ENCODE assay signal across 7 mouse cellular contexts in genomic region chr9:41156006-41156719, GRCm38 (mm10). TPM values are rescaled to one million over a fixed set of nuclear protein-coding genes. Genes with fewer than 3 reads are reported as not detected.
DNase-seq lines count a peak whose midpoint lies in the region; ATAC-seq and TF ChIP-seq lines count a peak whose summit lies in the region.

No protein-coding gene starts in this region.

- no peak for TF ChIP-seq CTCF in cortical plate, adult 2 months (IDR thresholded peaks at IDR 0.05; ENCODE audit: extremely low read depth, insufficient read depth, low read length)
- TF ChIP-seq CTCF in intestine, postnatal 0 days (IDR thresholded peaks at IDR 0.05; ENCODE audit: low read depth): no peak

- H3K27ac ChIP-seq in lung, embryonic 15.5 days: no peak overlapping the region
- no peak overlapping the region for H3K27ac ChIP-seq in cortical plate, adult 2 months (ENCODE audit: insufficient read depth, low read length)
- H3K27ac ChIP-seq in intestine, postnatal 0 days (ENCODE audit: low read depth, low read length): no peak overlapping the region

- no peak for TF ChIP-seq POLR2A in cortical plate, adult 2 months (IDR thresholded peaks at IDR 0.05; ENCODE audit: extremely low read depth, insufficient read depth, low read length)

- peak overlapping the region; percentile 83 for H3K4me2 ChIP-seq in lung, embryonic 15.5 days
- H3K4me2 ChIP-seq in intestine, postnatal 0 days (replicated peaks; ENCODE audit: low read depth): peak overlapping the region; percentile 91

- H3K4me1 ChIP-seq in lung, embryonic 15.5 days: peaks cover 21% of the 10 kb centered on the region
- H3K4me1 ChIP-seq in cortical plate, adult 2 months (ENCODE audit: control insufficient read depth, insufficient read depth, low read length): peaks cover 1% of the 10 kb centered on the region; the same call in 1 of the 2 replicates
- peaks cover 6% of the 10 kb centered on the region; the same call in 1 of the 2 replicates for H3K4me1 ChIP-seq in intestine, postnatal 0 days (replicated peaks; ENCODE audit: control insufficient read depth, insufficient read depth, low read length)

- peak overlapping the region; percentile 51; the same call in 1 of the 2 replicates for H3K9ac ChIP-seq in lung, embryonic 15.5 days
- peak overlapping the region; percentile 61 for H3K9ac ChIP-seq in intestine, postnatal 0 days (ENCODE audit: low read depth, low read length)

- H3K9me3 ChIP-seq in lung, embryonic 15.5 days: no peaks in the 10 kb centered on the region
- H3K9me3 ChIP-seq in intestine, postnatal 0 days (ENCODE audit: control insufficient read depth): no peaks in the 10 kb centered on the region

- ATAC-seq in lung, embryonic 15.5 days (ENCODE audit: borderline replicate concordance, extremely low read depth, low FRiP score, low TSS enrichment): no peak
- no peak for ATAC-seq in intestine, postnatal 0 days
- ATAC-seq in frontal cortex, adult (ENCODE audit: low TSS enrichment): no peak

- no peak for DNase-seq in lung, postnatal 10 days
- peak; percentile 19 for DNase-seq in retina, postnatal 1 day
- DNase-seq in right cerebral cortex, postnatal 14 days: no peak

- WGBS in lung, embryonic 15.5 days: 22% methylated on average over 19 of the region's 20 CpGs
- 33% methylated on average over 20 of the region's 20 CpGs for WGBS in intestine, postnatal 0 days

- peak overlapping the region; percentile 66 for H3K4me3 ChIP-seq in lung, embryonic 15.5 days
- H3K4me3 ChIP-seq in cortical plate, adult 2 months (ENCODE audit: insufficient read depth, low read length): peak overlapping the region; percentile 86
- peak overlapping the region; percentile 84 for H3K4me3 ChIP-seq in intestine, postnatal 0 days (ENCODE audit: low read depth, low read length)

- peaks cover 19% of the 10 kb centered on the region; the same call in 1 of the 2 replicates for H3K27me3 ChIP-seq in lung, embryonic 15.5 days
- no peaks in the 10 kb centered on the region; the same call in 1 of the 2 replicates for H3K27me3 ChIP-seq in intestine, postnatal 0 days (replicated peaks; ENCODE audit: control insufficient read depth, insufficient read depth, low read length)

- no peaks in the 10 kb centered on the region for H3K36me3 ChIP-seq in lung, embryonic 15.5 days
- H3K36me3 ChIP-seq in intestine, postnatal 0 days (ENCODE audit: control insufficient read depth, insufficient read depth): no peaks in the 10 kb centered on the region

RNA-seq across cellular contexts. Expression of gene Ubash3b, which starts 5.3 kb away (rescaled TPM):
- 5.5 and 6.3 TPM in 2 replicates for polyA plus RNA-seq in lung, embryonic 15.5 days (2015; fragmentation: Nextera tagmentation; extraction: Ambion mirVana)
- 11.6 and 12.1 TPM in 2 replicates for polyA plus RNA-seq in cortical plate, adult 2 months (2012; rRNA removed)
- 6.3 and 7.2 TPM in 2 replicates for polyA plus RNA-seq in intestine, postnatal 0 days (2015; fragmentation: Nextera tagmentation; extraction: Ambion mirVana)
